Mouse (Mus musculus): ENCODE measurements around the gene Cd99l2. TPM values are rescaled to one million over a fixed set of nuclear protein-coding genes. Genes with fewer than 3 reads are reported as not detected.

Cd99l2 gene
- polyA plus RNA-seq, 1 experiment, result 44.6 TPM

- H3K79me2 ChIP-seq (ENCODE audit: control insufficient read depth, insufficient read depth), result no peaks in the 10 kb centered on the region
- H3K4me2 ChIP-seq (ENCODE audit: low read depth), result no peak overlapping the region
- H3K36me3 ChIP-seq (ENCODE audit: control insufficient read depth, insufficient read depth), result no peaks in the 10 kb centered on the region
- H3ac ChIP-seq (ENCODE audit: control insufficient read depth, insufficient read length), result no peak overlapping the region
- no peak overlapping the region for H3K4me3 ChIP-seq
- H3K27me3 ChIP-seq (ENCODE audit: control insufficient read depth, insufficient read depth, insufficient read length), result no peaks in the 10 kb centered on the region
- TF ChIP-seq TCF3 (IDR thresholded peaks at IDR 0.05; ENCODE audit: insufficient read length, low read depth) (no peak), USF1 (IDR thresholded peaks at IDR 0.05; ENCODE audit: low read depth) (no peak), CEBPB (IDR thresholded peaks at IDR 0.05; ENCODE audit: insufficient read depth, poor library complexity, severe bottlenecking) (no peak), E2F4 (IDR thresholded peaks at IDR 0.05; ENCODE audit: insufficient read depth) (no peak), POLR2A (IDR thresholded peaks at IDR 0.05; ENCODE audit: insufficient read length, low read depth) (no peak), REST (IDR thresholded peaks at IDR 0.05; ENCODE audit: insufficient read depth, insufficient read length) (no peak), MAX (IDR thresholded peaks at IDR 0.05; ENCODE audit: low read depth) (no peak), MYOD1 (IDR thresholded peaks at IDR 0.05; ENCODE audit: control insufficient read depth in 1 of 3, insufficient read length in 2 of 3, low read depth in 2 of 3) (no peak), SRF (IDR thresholded peaks at IDR 0.05; ENCODE audit: control insufficient read depth, insufficient read length, low read depth) (no peak)
These were observed 86.4 kb downstream of the Cd99l2 start for GRCm38 (mm10) chrX:71406290-71406689.

GRCm38 (mm10) chrX:71396326-71396725, 96.3 kb downstream of the Cd99l2 start:
- no peak overlapping the region for H3ac ChIP-seq (ENCODE audit: control insufficient read depth, insufficient read length)
- H3K4me2 ChIP-seq (ENCODE audit: low read depth), result no peak overlapping the region
- H3K79me2 ChIP-seq (ENCODE audit: control insufficient read depth, insufficient read depth), result no peaks in the 10 kb centered on the region
- H3K36me3 ChIP-seq (ENCODE audit: control insufficient read depth, insufficient read depth), result no peaks in the 10 kb centered on the region
- no peaks in the 10 kb centered on the region for H3K27me3 ChIP-seq (ENCODE audit: control insufficient read depth, insufficient read depth, insufficient read length)
- no peak overlapping the region for H3K4me3 ChIP-seq
- no peak for TF ChIP-seq CEBPB (IDR thresholded peaks at IDR 0.05; ENCODE audit: insufficient read depth, poor library complexity, severe bottlenecking)
- TF ChIP-seq MAX (IDR thresholded peaks at IDR 0.05; ENCODE audit: low read depth), result no peak
- no peak for TF ChIP-seq E2F4 (IDR thresholded peaks at IDR 0.05; ENCODE audit: insufficient read depth)
- TF ChIP-seq MYOD1 (IDR thresholded peaks at IDR 0.05; ENCODE audit: control insufficient read depth in 1 of 3, insufficient read length in 2 of 3, low read depth in 2 of 3), result no peak
- TF ChIP-seq USF1 (IDR thresholded peaks at IDR 0.05; ENCODE audit: low read depth), result no peak
- no peak for TF ChIP-seq TCF3 (IDR thresholded peaks at IDR 0.05; ENCODE audit: insufficient read length, low read depth)
- TF ChIP-seq SRF (IDR thresholded peaks at IDR 0.05; ENCODE audit: control insufficient read depth, insufficient read length, low read depth), result no peak
- TF ChIP-seq MYOG (IDR thresholded peaks at IDR 0.05; ENCODE audit: control insufficient read depth in 1 of 3, insufficient read depth in 1 of 3, insufficient read length in 2 of 3, low read depth in 2 of 3), result no peak
- TF ChIP-seq POLR2AphosphoS2 (IDR thresholded peaks at IDR 0.05; ENCODE audit: insufficient read length, low read depth), result no peak
- TF ChIP-seq POLR2A (IDR thresholded peaks at IDR 0.05; ENCODE audit: insufficient read length, low read depth), result no peak
- TF ChIP-seq REST (IDR thresholded peaks at IDR 0.05; ENCODE audit: insufficient read depth, insufficient read length), result no peak
- no peak for TF ChIP-seq TCF12 (IDR thresholded peaks at IDR 0.05; ENCODE audit: insufficient read depth, poor library complexity, severe bottlenecking)

GRCm38 (mm10) chrX:71381571-71381970, 111.1 kb downstream of the Cd99l2 start:
- no peaks in the 10 kb centered on the region for H3K79me2 ChIP-seq (ENCODE audit: control insufficient read depth, insufficient read depth)
- no peaks in the 10 kb centered on the region for H3K36me3 ChIP-seq (ENCODE audit: control insufficient read depth, insufficient read depth)
- H3K27me3 ChIP-seq (ENCODE audit: control insufficient read depth, insufficient read depth, insufficient read length), result no peaks in the 10 kb centered on the region
- no peak overlapping the region for H3K4me3 ChIP-seq
- TF ChIP-seq POLR2A (IDR thresholded peaks at IDR 0.05; ENCODE audit: insufficient read length, low read depth), result no peak
- no peak for TF ChIP-seq E2F4 (IDR thresholded peaks at IDR 0.05; ENCODE audit: insufficient read depth)
- TF ChIP-seq MYOD1 (IDR thresholded peaks at IDR 0.05; ENCODE audit: control insufficient read depth in 1 of 3, insufficient read length in 2 of 3, low read depth in 2 of 3), result no peak
- no peak for TF ChIP-seq CEBPB (IDR thresholded peaks at IDR 0.05; ENCODE audit: insufficient read depth, poor library complexity, severe bottlenecking)
- TF ChIP-seq MYOG (IDR thresholded peaks at IDR 0.05; ENCODE audit: control insufficient read depth in 1 of 3, insufficient read depth in 1 of 3, insufficient read length in 2 of 3, low read depth in 2 of 3), result no peak
- TF ChIP-seq SRF (IDR thresholded peaks at IDR 0.05; ENCODE audit: control insufficient read depth, insufficient read length, low read depth), result no peak
- no peak for TF ChIP-seq MAX (IDR thresholded peaks at IDR 0.05; ENCODE audit: low read depth)
- TF ChIP-seq TCF12 (IDR thresholded peaks at IDR 0.05; ENCODE audit: insufficient read depth, poor library complexity, severe bottlenecking), result no peak
- TF ChIP-seq REST (IDR thresholded peaks at IDR 0.05; ENCODE audit: insufficient read depth, insufficient read length), result no peak
- TF ChIP-seq TCF3 (IDR thresholded peaks at IDR 0.05; ENCODE audit: insufficient read length, low read depth), result no peak
- no peak for TF ChIP-seq POLR2AphosphoS2 (IDR thresholded peaks at IDR 0.05; ENCODE audit: insufficient read length, low read depth)
- no peak for TF ChIP-seq USF1 (IDR thresholded peaks at IDR 0.05; ENCODE audit: low read depth)
- H3ac ChIP-seq (ENCODE audit: control insufficient read depth, insufficient read length), result no peak overlapping the region
- H3K4me2 ChIP-seq (ENCODE audit: low read depth), result no peak overlapping the region

GRCm38 (mm10) chrX:71378435-71378834, 114.2 kb downstream of the Cd99l2 start:
- Histone ChIP-seq H3K36me3 (ENCODE audit: control insufficient read depth, insufficient read depth) (no peaks in the 10 kb centered on the region), H3K79me2 (ENCODE audit: control insufficient read depth, insufficient read depth) (no peaks in the 10 kb centered on the region), H3K4me3 (no peak overlapping the region), H3ac (ENCODE audit: control insufficient read depth, insufficient read length) (no peak overlapping the region), H3K27me3 (ENCODE audit: control insufficient read depth, insufficient read depth, insufficient read length) (no peaks in the 10 kb centered on the region), H3K4me2 (ENCODE audit: low read depth) (no peak overlapping the region)
- TF ChIP-seq POLR2A (IDR thresholded peaks at IDR 0.05; ENCODE audit: insufficient read length, low read depth) (no peak), REST (IDR thresholded peaks at IDR 0.05; ENCODE audit: insufficient read depth, insufficient read length) (no peak), TCF12 (IDR thresholded peaks at IDR 0.05; ENCODE audit: insufficient read depth, poor library complexity, severe bottlenecking) (no peak), CEBPB (IDR thresholded peaks at IDR 0.05; ENCODE audit: insufficient read depth, poor library complexity, severe bottlenecking) (no peak), E2F4 (IDR thresholded peaks at IDR 0.05; ENCODE audit: insufficient read depth) (no peak), TCF3 (IDR thresholded peaks at IDR 0.05; ENCODE audit: insufficient read length, low read depth) (no peak), POLR2AphosphoS2 (IDR thresholded peaks at IDR 0.05; ENCODE audit: insufficient read length, low read depth) (no peak), MYOG (IDR thresholded peaks at IDR 0.05; ENCODE audit: control insufficient read depth in 1 of 3, insufficient read depth in 1 of 3, insufficient read length in 2 of 3, low read depth in 2 of 3) (no peak), MYOD1 (IDR thresholded peaks at IDR 0.05; ENCODE audit: control insufficient read depth in 1 of 3, insufficient read length in 2 of 3, low read depth in 2 of 3) (no peak), USF1 (IDR thresholded peaks at IDR 0.05; ENCODE audit: low read depth) (no peak), MAX (IDR thresholded peaks at IDR 0.05; ENCODE audit: low read depth) (no peak), SRF (IDR thresholded peaks at IDR 0.05; ENCODE audit: control insufficient read depth, insufficient read length, low read depth) (no peak)

Data from myocyte (in vitro differentiated cells).